Mouse (Mus musculus) E14TG2a.4 (cell line): Measurements from ENCODE around the gene Dars2.

ENCODE experiments used
- CTCF ChIP-seq: conservative IDR thresholded peaks from 2 replicates; pipeline ENCODE4 v1.5.1; 2014; ENCODE audit warnings: low read length
- NANOG ChIP-seq: IDR thresholded peaks from 2 replicates; pipeline ENCODE4 v1.6.1; 2014; ENCODE audit warnings: borderline replicate concordance, low read length, mixed read lengths
- POU5F1 ChIP-seq: IDR thresholded peaks from 2 replicates; pipeline ENCODE4 v1.6.1; 2014; ENCODE audit warnings: low read length, borderline replicate concordance

- TF ChIP-seq CTCF = no peak
- no peak for TF ChIP-seq POU5F1
- no peak for TF ChIP-seq NANOG
Measured at GRCm38 (mm10) chr1:161109216-161109615, 38.8 kb upstream of the Dars2 start.
